Mouse (Mus musculus) olfactory bulb, adult 2 months (tissue): ENCODE results near the gene Auts2.

Source experiments
- CTCF ChIP-seq: fragments of 200-500 bp; IDR thresholded peaks from 2 replicates; pipeline ENCODE4 v1.5.1; 2012; ENCODE audit warnings: low read depth, mild to moderate bottlenecking, low read length, moderate library complexity; ENCODE audit not compliant: insufficient read depth
- POLR2A ChIP-seq: fragments of 200-500 bp; IDR thresholded peaks from 2 replicates; pipeline ENCODE4 v1.6.1; 2012; ENCODE audit warnings: mild to moderate bottlenecking, low read depth, low read length, moderate library complexity; ENCODE audit not compliant: insufficient read depth

GRCm38 (mm10) chr5:131961859-131962258, 581.3 kb downstream of the Auts2 start:
- no peak for TF ChIP-seq CTCF
- no peak for TF ChIP-seq POLR2A
